Mouse (Mus musculus) G1E (cell line): ENCODE measurements around the gene Srms.

Experiments
- CTCF ChIP-seq: IDR thresholded peaks from 2 replicates; pipeline ENCODE4 v1.5.1; 2012; ENCODE audit warnings: low read depth, low read length, inconsistent platforms, mixed read lengths
- GATA1 ChIP-seq: IDR thresholded peaks from 2 replicates; pipeline ENCODE4 v1.6.1; 2012; ENCODE audit warnings: borderline replicate concordance, low read length, inconsistent platforms, mixed read lengths

DNA sequence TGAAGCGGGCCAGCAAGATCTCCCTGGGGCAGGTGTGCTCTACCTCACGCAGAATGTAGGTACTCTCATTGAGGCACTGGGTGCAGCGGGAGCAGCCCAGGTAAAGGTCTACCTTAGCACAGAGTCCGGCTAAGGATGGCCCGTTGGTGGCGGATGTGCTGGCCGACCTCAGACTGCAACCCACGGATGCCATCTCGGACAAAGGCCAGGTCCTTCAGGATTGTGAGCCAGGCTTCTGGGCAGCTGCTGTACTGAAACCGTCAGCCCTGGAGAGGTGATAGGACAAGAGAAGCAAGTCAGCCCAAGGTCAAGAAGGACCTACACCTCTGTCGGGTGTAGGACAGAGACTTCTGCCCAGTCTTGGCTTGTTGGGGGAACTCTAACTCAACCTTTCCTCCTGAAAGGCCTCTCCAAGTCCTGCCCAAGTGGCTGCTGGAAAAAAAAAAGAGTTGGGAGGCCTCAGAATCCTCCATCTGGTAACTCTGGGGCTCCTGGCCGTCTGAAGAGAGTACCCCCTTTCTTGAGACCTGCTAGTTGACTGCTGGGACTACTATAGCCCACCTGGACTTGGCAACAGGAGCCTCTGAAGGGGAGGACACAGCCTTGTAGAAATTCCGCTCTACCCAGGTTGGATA, 27.9 kb upstream of the Srms start:
- no peak for TF ChIP-seq CTCF
- no peak for TF ChIP-seq GATA1
